Mouse (Mus musculus) retina, postnatal 1 day (tissue): Measurements from ENCODE around the gene Bri3bp.
A peak's percentile ranks its signal among the peaks of the same experiment; 100 is the strongest.
"Not testable (repeated sequence)": the region's sequence is repeated elsewhere in the genome, so short reads cannot be mapped to it uniquely, and the experiment has no call there.

Source experiments
- DNase-seq: peaks from one replicate; pipeline ENCODE4 v3.0.0-alpha.2; 2012

The Bri3bp gene

DNA sequence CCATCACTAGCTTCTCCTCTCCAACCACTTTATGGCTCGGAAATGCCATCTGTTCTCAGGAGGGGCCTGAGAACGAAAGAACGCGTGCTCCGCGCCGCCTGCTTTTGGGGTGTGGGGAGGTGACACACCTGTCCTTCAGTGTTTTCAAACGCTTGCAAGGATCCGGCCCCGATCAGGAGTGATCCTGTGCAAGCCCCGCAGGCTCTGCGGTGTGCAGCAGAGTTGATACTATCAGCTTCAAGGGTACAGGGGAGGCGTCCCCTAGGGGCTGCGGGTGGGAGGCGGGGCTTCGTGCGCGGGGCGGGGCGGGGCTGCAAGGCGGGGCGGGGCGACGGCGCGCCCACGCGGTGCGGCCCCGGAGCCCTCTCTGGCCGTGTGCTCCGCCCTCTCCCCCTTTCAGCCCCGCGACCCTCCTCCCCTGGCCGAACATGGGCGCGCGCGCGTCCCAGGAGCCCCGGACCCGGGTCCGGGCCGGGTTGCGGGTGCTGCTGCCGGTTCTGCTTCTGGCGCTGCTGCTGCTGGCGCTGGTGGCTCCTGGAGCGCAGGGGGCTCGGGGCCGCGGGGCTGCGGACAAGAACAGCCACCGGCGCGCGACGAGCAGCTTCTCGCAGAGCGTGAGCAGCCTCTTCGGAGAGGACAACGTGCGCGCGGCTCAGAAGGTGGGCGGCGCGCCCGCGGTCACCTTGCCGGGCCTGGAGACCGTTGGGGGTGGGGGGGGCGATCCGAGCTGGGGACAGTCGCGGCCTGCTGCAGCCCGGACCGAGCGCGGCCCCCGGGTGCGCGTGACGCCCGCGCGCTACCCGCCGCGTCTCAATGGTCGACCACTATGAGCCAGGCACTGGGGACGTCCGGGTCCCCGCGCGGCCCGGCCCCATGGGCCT, at the start of gene Bri3bp:
TSS of gene Bri3bp (plus strand) at position 335 of the 881 bp plus-strand sequence.
- DNase-seq: peak; percentile 89

DNA sequence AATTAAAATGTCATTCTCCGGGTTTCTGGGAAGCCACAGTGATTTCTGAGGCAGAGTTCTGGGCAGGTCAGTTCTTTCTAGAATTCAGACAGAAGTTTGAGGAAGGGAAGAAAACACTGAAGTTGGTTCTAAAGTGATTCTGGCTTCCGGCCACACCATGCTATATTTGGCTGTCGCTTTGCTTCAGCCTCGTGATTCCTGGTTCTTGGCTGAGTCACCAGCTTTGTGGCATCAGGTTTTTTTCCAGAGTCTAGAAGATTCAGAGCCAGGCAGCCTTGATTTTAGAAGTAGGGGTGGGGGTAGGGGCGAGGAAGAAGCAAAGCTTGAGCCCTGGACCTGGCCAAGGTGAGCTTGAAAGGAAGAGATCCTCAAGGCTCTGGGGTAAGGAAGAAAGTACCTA, 49.8 kb upstream of the Bri3bp start:
- DNase-seq: no peak

DNA sequence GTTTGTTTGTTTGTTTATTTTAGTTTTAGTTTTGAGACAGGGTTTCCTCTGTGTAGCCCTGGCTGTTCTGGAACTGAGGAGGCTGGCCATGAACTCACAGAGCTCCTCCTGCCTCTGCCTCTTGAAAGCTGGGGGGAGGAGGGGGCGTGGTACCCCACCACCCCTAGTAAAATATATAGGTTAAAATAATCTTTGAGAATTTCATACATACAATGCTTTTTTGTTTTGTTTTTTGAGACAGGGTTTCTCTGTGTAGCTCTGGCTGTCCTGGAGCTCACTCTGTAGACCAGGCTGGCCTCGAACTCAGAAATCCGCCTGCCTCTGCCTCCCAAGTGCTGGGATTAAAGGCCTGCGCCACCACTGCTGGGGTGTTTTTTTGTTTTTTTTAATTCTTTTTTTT, 49.2 kb upstream of the Bri3bp start:
- not testable (repeated sequence) for DNase-seq

DNA sequence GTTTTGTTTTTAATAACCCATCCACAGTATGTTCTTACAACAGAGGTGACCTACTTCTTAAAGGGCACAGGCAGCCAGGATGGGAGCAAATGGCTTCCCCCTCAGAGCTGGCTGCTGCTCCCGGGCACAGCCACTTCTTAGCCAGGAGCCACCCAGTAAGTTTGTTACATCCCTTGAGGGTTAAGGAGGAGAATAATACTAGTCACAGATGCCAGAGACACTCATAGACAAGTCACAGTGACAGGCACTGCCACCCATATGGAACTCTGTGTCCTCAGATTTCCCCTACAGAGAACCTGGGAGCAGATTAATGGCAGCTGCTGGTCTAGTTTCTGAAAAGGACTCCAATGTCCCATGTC, 48.8 kb upstream of the Bri3bp start:
- DNase-seq: no peak

DNA sequence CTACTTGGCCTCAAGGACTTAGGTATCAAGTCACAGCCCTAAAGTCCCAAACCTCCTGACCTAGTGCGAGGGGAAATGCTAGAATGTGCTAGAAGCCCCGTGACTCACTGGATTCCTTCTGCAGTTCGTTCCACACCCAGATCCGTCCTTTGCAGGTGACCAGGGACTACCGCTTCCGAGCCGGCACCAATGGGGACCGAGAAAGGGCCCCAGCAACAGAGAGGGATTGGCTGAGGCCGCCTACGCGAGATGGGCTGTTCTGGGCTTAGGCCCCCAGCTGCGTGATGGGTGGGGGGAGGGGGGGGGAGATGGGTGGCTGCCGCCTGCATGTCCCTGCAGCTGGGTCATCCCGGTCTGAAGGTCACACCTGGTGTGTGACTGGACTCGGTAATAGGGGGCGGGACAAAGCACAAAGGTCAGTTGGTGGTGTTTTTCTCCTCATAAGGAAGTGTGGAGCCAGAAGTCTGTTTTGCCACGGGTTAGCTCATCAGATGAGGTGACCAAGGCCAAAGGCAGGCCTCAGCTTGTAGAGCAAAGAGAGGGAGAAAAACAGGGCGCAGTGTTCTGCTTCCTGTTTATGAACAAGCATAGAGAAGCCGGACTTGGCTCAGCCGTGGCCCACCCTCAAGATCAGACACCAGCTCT, 48.3 kb upstream of the Bri3bp start:
- peak; percentile 98 for DNase-seq

DNA sequence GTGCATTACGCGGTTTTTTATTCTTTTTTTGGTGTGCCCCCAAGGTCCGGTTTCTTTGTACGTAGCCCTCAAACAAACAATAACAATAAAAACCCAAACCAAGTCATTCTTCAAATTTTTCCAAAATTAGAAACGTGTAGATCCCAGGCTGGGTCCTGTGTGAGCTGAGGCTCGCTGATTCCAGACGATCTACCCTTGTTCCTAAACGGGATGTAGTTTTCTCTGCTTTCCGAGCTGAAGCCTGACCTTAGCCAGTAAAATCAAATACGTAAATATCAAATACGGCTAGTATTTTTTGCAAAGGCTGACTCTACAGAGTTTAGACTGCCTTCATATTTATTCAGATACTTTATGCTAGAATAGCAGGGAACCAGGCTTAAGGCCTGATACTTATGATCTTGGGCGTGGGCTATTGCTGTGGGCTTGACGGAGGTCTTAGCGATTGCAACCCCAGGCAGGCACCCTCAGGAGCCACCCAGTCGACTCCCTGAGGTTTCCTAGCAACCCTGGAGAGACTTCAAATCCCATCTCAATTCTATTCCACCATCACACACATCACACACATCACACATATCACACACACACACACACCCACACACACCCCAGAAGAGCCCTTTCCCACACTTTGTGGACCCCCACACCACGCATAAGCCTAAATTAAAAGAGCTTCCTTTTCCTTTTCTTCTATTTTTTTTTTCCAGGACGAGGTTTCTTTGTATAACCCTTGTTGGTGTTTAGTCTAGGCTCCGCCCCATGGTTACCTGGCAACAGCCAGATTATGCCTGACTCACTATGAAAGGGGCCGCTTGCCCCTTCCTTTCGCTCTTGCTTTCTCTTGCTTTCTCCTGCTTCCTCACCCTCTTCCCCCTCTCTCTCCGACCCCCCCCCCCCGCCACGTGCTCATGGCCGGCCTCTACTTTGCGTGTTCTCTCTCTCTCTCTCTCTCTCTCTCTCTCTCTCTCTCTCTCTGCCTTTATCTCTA, 47.5 kb upstream of the Bri3bp start:
- peak; percentile 94 for DNase-seq

DNA sequence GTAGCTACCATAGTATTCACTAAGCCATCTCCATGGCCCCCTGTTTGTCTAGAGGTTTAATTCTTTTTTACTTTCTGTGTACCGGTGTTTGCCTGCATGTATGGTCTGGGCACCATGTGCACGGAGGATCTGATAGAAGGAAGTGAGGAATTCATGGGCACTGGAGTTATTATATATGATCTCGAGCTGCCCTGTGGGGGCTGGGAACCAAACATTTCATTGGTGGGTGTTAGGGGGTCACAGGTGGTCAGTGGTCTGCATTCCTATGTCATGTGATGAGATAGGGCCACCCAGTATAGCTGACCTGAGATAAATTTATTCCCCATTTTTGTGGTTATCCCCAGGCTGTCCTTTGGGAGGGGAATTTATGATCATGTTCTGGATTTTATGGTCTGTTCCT, 46.4 kb upstream of the Bri3bp start:
- DNase-seq: no peak

DNA sequence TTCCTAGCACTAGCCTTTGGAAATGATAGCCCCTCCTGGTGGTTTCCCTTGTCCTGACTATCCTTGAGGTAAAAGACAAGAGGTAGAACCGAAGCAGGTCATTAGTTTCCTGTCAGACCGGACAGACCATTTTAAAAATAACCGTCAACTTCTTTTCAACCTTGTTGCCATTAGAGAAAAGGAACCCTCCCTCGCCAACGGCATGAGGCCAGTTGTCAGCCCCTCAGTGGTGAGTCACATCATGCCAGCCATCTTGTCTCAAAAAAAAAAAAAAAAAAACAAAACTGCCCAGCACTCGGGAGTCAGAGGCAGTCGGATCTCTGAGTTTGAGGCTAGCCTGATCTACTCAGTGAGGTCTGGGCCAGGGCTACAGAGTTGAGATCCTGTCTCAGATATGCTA, 40.5 kb upstream of the Bri3bp start:
- no peak for DNase-seq

DNA sequence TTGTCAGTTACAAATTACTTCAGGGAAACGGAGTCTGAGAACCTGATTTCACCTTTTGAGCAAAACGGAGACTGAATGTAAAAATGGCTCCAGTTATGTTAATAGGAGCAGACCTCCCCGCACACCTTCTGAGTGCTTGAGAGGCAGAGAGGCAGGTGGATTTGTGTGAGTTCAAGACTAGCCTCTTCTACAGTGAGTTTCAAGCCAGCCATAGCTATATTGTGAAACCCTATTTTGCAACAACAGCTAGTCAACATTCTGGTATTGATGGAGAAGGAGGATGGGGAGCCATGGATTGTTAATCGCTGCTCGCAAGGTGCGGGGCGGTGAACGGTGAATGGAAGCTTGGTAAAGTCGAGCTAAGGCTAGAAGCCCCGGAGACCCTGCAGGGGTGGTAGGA, 38.9 kb upstream of the Bri3bp start:
- no peak for DNase-seq

DNA sequence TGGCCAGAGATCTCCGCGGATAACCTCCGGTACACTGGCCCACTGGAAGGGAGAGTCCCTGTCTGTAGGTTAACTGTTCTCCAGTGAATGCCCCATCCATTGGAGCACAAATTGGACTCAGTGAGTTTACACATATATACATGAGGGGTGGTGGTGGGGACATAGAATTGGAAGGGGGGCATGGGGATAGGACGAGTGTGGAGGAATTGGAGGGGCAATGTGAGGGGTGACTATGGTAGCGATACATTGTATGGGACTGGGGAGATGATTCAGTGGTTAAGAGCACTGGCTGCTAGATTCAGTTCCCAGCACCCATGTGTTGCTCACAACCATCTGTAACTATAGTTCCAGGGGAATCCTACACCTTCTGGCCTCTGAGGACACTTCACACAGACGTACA, 38.4 kb upstream of the Bri3bp start:
- no peak for DNase-seq

DNA sequence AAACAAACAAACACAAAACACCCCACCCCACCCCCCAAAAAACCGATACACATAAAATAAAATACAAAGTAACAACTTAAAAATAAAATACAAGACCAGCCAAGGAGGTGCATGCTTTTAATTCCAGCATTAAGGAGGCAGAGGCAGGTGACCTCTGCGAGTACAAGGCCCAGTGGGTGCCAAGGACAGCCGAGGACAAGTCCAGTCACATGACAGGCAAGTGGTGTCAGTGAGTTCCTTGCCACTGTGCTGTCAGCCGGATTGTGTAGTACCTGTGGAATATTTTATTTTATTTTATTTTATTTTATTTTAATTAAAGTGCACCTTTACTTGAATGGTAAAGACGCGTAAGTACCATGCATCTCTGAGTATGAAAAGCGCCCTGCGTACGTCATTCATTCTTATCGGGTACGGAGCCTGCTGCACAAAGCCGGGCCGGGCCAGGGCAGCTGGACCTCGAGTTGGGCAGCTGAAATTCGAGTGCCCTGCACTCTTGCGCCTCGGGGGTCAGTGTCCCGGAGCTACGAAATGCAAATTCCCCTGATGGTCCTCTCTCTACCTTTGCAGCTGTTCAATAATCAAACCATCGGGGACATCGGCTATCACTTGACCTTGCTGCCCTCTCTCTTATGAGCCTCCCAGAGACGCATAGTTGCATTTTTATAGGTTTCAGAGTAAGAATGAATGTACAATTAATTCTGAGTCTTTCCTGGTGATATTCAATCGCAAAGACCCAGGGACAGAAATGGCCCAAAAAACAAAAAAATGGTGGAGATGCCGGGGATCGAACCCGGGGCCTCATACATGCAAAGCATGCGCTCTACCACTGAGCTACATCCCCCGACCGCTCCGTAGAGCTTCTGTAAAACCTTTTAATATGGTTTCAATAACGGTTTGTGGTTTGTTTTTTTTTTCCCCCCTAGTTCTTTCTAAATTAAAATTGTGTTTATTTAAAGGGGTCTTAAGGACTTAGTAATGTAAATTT, 37.6 kb upstream of the Bri3bp start:
- peak; percentile 82 for DNase-seq

DNA sequence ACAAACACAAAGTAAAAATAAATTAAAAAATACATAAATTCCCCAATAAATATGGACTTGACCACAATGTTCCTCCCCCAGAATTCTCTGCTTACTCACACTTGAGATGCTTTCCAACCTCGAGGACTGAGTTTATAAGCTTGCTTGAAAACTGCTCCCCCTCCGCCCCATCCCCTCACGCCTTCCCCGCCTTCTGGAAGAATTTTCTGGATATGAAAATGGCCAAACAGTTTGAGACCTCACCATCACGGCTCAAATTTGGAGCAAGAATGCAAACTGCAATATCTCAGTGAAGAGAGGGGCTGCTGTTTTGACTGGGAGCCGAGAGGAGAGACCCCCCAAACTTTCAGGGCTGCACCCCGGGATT, 36.8 kb upstream of the Bri3bp start:
- peak; percentile 61 for DNase-seq

DNA sequence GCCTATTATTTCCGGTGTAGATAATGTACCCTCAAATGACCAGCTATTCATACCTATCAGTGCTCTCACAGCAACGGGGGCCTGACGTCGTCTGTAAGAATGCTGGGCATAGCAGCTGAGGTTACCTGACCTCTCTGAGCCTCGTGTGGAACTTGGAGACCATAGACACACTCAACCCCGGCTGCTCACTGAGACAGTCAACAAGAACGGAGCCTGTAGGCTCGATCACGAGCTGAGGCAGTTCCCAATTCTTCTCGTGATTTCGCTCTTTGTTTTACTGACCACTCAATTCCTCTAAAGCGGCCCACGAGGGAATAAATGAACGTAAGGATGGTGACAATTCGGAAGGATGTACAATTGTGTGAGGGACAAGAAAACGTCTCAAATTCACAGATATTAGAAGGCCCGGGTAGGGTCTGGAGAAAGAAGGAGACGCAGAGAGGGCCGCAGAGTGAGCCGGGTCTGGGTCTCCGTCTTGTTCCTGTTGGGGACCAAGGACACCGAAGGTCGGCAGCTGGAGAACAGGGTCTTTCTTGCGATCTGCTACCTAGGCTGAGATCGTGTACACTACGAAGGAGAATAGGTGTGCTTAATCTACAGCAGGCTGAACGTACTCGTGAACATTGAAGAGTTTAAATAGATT, 36.3 kb upstream of the Bri3bp start:
- peak; percentile 78 for DNase-seq

DNA sequence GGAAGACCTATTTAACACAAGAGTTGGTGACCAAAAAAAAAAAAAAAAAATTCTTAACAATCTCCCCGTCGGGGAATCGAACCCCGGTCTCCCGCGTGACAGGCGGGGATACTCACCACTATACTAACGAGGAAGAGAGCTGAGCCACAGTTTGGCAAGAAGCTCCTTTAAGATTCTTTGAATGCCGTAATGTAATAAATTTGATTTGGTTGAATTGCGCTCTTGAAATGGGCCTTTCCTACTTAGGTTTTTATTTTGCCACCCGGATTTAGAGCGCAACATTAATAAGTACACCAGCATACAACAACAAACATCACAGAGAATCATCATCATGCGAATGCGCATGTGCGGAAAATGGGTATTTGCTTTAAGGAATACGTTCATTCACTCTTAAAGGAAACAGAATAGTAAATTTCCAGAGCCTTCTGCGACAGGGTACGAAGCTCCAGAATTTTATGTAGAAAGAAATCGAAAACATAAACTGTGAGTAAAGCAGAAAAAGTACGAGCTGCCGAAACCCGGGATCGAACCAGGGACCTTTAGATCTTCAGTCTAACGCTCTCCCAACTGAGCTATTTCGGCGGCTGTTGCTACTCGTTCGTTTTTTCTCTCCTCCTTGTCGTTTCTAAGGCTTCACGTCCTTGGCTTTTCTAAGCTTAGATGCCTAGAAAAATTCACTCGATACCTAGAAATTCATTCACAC, 35.7 kb upstream of the Bri3bp start:
- DNase-seq: peak; percentile 95

DNA sequence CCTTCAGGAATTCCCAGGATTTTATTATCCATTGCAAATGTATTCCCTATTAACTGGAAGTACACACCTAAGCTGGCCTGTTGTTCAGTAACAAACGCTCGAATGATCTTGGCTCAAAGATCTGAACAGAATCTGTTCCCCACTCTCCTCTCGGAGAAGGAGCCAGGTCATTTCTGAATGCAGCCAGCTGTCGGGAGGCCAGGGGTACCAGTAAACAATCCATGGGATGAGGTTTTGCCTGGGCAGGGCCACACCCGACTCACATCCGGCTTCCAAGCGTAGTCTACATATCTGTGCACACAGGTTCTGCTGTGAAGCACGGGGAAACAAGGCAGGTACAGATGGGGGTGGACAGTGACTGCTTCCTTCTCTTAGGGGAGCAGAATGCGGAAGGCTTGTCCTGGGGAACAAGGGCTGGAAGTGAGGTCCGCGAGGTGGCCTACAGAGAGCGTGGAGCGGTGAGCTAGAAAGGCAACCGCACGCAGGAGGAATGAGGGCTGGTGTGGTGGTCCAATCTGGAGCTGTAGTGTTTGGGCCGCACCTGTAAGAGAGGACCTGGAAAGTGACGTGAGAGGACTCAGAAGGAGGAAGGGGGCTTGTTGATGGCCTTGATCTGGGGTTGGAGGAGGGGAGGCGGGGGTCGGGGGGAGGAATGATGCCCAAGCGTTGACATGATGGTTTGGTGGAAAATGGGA, 34.9 kb upstream of the Bri3bp start:
- DNase-seq: no peak

DNA sequence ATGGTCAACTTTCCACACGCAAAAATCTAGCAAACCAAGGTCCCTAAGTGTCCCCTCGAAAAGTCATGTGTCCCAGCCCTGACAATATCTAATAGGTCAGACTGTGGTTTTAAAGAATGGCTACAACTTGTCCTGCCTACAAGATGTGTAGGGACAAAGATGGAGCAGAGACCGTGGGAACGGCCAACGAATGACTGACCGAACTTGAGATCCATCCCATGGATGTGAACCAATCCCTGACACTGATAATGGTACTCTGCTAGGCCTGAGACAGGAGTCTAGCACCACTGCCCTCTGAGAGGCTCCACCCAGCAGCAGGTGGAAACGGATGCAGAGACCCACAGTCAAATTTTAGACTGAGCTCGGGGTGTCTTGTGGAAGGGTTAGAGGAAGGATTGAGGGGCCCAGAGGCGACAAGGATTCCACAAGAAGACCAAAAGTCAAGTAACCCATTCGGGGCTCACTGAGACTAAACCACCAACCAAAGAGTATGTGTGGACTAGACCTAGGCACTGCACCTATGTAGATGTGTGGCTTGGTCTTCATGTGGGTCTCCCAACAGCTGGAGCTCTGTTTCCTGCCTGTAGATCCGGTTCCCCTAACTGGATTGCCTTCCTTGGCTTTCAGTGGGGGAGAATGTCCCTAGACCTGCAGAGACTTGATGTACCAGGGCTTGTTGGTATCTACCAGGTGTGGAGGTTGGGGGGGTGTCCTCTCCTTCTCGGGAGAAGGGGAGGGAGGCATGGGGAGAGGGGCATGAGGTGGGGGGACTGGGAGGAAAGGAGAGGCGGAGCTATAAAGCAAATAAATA, 34.1 kb upstream of the Bri3bp start:
- no peak for DNase-seq

DNA sequence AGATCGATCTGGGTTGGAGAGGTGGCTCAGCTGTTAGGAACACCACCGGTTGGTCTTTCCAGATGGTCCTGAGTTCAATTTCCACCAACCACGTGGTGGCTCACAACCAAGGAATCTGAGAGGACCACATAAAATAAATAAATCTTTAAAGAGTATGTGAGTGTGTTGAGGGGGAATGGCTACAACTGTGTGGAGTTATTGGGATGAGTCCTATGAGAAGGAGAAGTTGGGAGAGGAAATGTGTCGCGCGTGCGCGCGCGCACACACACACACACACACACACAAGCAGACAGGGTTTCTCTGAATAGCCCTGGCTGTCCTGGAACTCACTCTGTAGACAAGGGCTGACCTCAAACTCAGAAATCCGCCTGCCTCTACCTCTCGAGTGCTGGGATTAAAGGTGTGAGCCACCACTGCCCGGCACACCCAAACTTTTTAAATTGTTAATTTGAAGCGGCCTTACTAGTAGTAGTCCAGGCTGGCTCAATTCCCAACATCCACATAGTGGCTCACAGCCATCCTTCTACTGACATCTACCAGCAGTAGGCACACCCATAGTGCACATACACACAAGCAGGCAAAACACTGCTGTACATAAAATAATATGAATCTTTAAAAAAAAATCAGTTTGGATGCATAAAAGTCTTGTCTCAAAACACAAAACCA, 33.3 kb upstream of the Bri3bp start:
- DNase-seq: no peak

DNA sequence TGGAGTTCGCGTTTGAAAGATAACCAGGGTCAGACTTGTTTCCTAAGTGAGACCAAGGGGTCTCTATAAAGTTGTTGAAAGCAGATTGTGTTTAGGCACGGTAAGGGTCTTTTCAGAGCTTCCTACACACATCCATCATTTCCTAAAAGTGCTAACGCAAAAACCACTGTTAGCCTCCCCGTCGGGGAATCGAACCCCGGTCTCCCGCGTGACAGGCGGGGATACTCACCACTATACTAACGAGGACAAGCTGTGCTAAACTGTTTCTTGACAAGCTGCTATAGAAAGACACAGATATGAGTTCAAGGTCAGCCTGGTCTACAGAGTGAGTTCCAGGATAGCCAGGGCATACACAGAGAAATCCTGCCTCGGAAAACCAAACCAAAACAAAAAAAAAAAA, 32.5 kb upstream of the Bri3bp start:
- DNase-seq: peak; percentile 92
